Mouse (Mus musculus): Measurements from ENCODE around the gene Tubb4b.

DNA sequence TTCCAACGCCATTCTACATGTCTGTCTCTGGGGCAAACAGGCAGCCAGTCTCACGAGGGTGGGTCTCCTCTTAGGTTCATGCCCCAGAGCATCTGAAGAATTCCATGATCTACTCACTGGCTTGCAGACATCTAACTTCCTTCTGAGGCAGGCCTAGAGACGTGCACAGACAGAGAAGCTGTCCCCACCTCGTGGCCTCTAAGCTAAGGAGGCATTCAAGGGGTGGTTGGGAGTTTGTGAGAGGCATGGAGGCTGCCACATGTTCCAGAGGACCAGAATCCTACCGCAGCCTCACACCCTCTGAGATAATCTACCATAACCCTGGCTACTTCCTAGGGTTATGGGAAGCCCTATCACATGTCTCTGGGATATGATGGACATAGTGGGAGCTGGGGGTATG is 30.5 kb downstream of the Tubb4b start:
- TF ChIP-seq CTCF (IDR thresholded peaks at IDR 0.05; ENCODE audit: extremely low read depth, insufficient read depth, low read length) (no peak), POLR2A (IDR thresholded peaks at IDR 0.05; ENCODE audit: extremely low read depth, insufficient read depth, low read length) (no peak)
